Mouse (Mus musculus) lung, postnatal 14 days (tissue): ENCODE data around the gene Slc6a12.

Experiments
- DNase-seq: peaks from one replicate; pipeline ENCODE4 v3.0.0; 2021

Gene Slc6a12

DNA sequence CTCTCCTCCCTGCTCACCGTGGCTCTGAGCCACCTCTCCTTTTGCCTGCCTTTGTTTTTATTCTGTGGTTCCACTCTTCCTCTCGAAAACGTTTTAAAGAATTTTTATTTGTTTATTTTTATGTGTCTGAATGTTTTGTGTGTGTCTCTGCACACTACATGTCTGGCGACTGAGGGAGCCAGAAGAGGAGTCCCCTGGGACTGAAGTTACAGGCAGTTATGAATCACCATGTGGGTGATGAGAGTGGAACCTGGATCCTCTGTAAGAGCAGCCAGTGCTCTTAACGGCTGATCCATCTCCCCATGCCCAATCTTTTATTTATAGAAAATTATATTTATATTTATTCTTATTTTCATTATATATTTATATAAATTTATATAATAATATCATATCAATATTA, 1.5 kb downstream of the Slc6a12 start:
- DNase-seq, result no peak

GRCm38 (mm10) chr6:121346428-121346827, 3.6 kb downstream of the Slc6a12 start:
- DNase-seq, result no peak

- no peak for DNase-seq
Measured at GRCm38 (mm10) chr6:121352276-121352675, 9.4 kb downstream of the Slc6a12 start.

- DNase-seq, result no peak
Measured at GRCm38 (mm10) chr6:121356041-121356440, 13.2 kb downstream of the Slc6a12 start.

DNA sequence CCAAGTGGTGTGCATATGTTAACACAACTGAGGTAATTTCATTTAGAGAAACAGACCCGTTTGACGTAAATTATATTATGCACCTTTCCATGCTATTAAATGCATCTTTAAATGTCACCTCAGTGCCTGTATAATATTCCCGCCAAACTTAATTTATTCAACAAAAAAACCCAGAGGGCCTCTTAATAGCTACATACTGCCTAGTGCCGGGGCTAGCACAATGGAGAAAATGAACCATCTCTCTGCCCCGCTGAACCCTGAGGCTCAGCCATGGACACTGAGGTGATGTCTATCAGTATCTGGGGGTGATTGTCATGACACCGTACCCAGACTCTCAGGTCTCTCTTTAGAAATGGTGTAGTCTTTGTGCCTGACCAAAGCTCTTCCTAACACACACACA, 14.4 kb downstream of the Slc6a12 start:
- no peak for DNase-seq

GRCm38 (mm10) chr6:121363061-121363460, 20.2 kb downstream of the Slc6a12 start:
- DNase-seq, result no peak

GRCm38 (mm10) chr6:121363956-121364355, 21.1 kb downstream of the Slc6a12 start:
- no peak for DNase-seq

GRCm38 (mm10) chr6:121366537-121366936, 23.7 kb downstream of the Slc6a12 start:
- peak; percentile 63 for DNase-seq

DNA sequence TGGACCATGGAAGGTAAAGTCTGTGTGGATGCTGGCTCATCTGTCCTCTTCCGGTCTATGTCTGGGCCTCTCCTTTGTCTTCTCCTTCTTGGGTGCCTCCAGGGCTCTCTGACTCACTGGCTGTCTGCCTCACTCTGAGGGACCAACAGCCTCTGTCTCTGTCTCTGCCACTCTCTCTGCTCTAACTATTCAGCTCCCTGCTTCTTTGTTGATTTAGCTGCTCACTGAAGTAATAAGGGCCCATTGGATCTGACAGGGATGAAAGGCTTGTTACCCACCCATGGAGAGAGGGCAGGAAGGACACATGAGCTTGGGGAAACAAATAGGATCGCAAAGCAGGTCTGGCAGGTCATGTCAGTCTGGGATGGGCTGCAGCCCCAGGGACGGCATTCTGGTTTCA, 24.2 kb downstream of the Slc6a12 start:
- no peak for DNase-seq

GRCm38 (mm10) chr6:121371197-121371980, 28.5 kb downstream of the Slc6a12 start:
- DNase-seq, result no peak

GRCm38 (mm10) chr6:121376159-121376558, 33.3 kb downstream of the Slc6a12 start:
- DNase-seq, result no peak

- DNase-seq, result no peak
Measured at GRCm38 (mm10) chr6:121378256-121378655, 35.4 kb downstream of the Slc6a12 start.

DNA sequence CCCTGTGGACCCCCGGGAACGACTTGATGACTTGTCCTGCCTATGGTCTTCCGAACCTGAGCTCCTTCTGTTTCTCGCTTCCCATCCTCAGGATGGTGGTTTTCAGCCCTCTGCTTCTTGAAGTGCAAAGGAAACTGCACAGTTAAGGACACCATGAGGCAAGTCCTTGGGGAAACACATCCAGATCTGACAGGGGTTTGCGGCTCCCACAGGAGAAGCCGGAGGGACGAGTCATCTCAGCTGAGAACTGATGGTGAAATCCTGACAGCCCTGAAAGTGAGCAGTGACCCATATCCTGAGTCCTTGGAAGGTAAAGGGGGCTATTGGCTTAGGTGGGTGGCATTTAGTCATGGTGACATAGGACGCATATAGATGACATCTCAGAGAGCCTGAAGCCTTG, 37.7 kb downstream of the Slc6a12 start:
- no peak for DNase-seq

GRCm38 (mm10) chr6:121382071-121382470, 39.2 kb downstream of the Slc6a12 start:
- no peak for DNase-seq

GRCm38 (mm10) chr6:121385397-121385796, 42.5 kb downstream of the Slc6a12 start:
- no peak for DNase-seq

DNA sequence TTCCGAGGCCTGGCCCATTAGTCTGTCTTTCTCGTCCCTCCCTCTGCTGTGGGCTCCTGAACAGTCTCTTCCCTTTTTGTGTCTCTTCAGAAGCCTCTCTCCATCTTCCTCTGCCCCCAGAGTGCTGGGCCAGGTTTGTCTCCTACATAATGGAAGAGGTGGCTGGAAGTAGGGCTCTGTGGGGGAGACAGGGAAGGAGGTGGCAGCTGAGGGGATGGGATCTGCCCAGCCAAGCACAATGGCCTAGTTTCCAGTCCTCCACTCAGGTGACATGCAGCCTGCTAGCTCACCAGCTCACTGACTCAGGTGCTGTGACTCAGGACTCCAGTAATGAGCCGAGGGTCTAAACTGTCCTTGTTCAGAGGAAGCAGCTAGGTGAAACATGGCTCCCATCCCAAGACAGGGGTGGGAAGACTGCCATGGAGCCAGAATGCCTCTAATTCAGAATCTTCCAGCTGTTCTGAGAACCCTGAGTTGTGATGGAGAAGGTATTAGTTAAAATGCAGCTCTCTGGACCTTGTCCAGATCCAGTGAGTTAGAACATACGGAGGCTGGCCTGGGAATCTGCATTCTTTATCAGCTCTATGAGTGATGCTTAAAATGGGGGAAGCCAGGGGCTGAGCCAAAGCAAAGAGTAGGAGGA, 49.9 kb downstream of the Slc6a12 start:
- no peak for DNase-seq

GRCm38 (mm10) chr6:121401140-121401539, 58.3 kb downstream of the Slc6a12 start:
- no peak for DNase-seq

DNA sequence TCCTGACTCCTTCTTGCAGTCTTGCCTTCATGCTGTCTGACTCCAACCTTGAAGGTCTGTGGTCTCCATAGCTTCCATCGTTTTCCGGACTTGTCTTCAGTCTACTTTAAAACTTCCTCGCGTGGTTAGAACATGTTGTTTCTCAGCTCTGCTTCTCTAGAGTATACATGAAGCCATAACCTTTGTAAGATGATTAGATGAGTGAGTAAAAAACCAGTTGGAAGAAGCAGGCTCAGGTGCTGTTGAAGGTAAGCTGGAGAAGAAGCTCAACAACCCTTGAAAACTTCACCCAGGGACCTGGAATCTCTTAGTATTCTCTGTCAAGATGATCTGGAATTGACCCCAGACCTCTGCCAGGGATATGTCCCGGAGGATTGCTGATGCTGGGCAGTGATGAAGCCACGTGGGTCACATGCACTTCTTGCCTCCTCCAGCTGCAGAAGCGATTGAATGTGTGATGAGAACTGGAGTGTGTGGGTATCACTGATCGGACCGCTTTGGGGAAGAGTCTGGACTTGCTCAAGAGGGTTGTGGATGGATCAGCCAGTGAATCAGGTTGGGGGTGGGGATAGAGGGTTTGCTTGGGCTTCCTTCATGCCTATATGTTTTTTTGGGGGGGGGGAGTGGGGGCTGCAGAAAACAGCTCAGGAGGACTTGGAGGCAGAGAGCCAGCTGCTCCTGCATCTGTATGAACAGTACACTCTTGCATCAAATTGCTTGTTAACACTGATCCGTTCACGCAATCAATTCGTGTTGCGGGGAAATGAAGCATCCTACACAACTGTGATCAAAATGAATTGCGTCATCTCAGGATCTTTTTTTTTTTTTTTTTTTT, 59.2 kb downstream of the Slc6a12 start:
- no peak for DNase-seq

GRCm38 (mm10) chr6:121402661-121403244, 59.9 kb downstream of the Slc6a12 start:
- DNase-seq, result no peak

DNA sequence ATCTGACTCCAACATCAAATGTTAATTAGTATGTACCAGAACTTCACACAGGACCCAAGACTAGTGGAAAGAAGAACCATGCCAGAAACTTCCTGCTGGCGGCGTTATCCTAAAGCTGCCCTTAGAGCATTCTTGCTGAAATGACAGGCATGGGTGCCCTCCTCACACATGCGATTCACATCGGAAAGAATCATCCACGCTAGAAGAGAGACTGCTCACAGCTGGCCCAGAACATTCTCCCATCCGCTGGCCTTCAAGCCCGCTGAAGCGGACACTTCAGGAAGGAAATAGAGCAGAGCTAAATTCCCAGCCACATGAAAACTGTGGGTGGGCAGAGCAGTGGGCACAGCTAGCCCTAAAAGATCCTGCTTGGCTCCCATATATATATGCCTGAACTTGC, 62.4 kb downstream of the Slc6a12 start:
- DNase-seq, result no peak

DNA sequence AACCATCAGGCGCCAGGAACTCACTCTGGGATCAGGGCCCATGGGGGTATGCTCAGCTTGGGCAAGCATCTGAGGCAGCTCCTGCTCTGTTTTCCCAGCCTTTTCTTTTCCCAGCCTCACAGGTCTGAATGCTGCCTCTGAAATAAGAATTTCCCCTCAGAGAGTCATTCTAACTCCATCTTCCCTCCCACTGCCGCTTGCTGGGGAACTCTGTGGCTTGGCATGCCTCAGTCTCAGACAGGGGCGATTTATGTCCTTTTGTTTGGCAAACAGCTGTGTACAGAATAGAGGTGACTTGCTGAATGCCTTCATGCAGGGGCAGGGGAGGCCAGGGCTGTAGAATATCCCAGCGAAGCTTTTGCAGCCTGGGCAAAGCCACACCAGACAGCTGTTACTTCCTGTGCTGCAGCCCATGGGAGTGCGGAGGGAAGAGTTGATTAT, 64.7 kb downstream of the Slc6a12 start:
- DNase-seq, result no peak

- no peak for DNase-seq
Measured at GRCm38 (mm10) chr6:121412558-121413297, 69.9 kb downstream of the Slc6a12 start.
